Mouse (Mus musculus) CD4-positive helper T cell, adult 2 months (primary cell): Measurements from ENCODE around the gene Slc22a22.

Source experiments
- DNase-seq: peaks from one replicate; pipeline ENCODE4 v3.0.0-alpha.2; 2012; ENCODE audit warnings: low read depth, missing footprints, low spot score

Slc22a22 gene

GRCm38 (mm10) chr15:57477525-57477924 lies at the start of gene Slc22a22:
TSS of gene Slc22a22 (minus strand) at chr15:57477625.
- no peak for DNase-seq

GRCm38 (mm10) chr15:57523510-57524298 lies 46.3 kb upstream of the Slc22a22 start:
- no peak for DNase-seq

DNA sequence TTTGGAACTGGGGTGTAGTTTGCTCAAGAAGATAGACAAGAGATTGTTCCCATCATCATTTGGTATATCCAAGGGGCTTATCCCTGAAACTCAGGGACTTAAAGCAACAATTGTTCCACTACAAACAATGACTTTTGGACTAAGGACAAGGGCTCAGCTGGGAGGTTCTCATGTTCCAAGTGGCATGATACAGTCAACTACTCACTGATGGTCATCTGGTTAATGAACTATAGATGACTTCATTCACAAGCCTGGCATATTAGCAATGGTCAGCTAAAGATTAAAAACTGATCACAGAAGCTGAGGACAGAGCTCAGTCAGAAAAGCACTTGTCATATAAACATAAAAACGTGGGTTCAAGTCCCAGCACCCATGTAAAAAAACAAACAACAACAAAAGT lies 44.7 kb upstream of the Slc22a22 start:
- DNase-seq = no peak

DNA sequence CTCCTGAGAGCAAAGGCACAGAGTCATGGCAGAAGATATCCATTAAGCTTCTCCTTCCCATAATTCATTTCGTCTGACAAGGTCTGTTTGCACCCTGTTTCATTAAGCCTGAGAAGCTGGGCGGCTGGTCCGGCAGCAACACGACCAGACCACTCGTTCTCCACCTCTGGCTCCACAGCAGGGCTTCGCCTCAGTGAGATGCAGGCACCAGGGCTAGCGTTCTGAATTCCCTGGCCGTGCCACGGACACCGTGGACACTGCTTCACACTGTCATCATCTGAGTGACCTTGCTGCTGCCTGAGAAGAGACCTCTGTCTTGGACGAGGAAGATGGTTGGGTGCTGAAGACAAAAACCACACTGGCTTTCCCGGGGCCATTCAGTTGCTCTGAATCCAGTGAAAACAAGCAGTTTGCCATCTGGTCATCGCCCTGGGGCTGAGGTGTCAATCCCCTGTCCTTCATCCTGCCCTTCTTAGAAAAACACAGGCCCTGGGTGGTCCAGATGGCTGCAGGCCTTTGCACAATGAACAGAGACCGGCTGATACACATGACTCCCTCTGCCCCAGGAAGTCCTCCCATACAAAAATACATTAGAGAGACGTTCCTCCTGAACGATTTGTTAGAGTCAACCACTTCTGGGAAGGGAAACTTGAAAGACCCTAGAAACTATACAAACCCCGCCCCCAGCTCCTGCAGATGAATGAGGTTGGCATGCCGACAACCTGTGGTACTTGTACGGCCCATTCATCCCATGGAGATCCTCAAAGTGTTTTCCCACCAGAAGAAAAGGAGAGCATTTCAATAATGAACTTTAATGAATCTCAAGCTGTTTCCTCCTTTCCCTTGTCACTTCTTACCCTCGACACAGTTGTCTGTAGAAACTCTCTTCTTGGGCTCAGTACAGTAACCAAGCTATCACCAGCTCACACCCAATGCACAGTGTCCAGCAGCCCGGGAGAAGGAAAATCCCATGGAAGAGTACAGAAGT lies 32.1 kb upstream of the Slc22a22 start:
- DNase-seq = no peak

DNA sequence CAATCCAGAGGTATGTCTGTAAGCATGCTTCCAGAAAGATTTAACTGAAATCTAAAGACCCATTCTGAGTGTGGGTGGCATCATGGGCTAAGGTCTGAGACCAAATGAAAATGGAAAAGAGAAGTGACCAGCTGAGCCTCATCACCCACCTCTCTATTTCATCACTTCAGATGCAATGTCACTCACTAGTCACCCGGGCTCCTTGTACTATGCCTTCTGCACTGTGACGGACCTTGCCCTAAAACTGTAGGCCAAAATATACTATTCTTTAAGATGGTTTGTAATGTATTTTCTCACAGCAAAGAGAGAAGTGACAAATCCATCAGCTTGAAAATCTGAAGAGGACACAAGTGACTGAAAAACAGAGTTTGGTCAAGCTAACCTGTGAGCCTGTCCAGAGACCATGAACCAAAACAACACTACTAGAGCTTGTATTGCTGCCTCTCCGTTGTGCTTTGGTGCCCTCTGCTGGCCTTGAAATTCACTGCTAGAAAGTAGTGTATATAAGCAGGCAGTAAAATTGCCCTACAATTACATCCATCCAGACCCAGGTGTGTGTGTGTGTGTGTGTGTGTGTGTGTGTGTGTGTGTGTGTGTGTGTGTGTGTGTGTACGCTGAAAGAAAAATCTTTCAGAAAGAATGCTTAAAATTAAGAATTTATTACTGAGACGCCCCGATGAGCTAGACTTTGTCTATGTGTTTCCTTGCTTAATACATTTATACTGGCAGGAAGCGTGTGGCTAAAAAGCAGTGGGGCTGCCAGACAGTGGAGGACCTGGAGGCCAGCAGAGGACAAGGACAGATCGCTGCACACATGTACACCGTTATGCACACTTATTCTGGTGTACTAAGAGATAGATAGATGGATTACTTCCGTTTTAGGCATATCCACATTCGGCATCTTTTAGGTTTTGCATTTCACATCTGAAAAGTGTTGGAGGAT lies 31.1 kb upstream of the Slc22a22 start:
- peak; percentile 35 for DNase-seq

DNA sequence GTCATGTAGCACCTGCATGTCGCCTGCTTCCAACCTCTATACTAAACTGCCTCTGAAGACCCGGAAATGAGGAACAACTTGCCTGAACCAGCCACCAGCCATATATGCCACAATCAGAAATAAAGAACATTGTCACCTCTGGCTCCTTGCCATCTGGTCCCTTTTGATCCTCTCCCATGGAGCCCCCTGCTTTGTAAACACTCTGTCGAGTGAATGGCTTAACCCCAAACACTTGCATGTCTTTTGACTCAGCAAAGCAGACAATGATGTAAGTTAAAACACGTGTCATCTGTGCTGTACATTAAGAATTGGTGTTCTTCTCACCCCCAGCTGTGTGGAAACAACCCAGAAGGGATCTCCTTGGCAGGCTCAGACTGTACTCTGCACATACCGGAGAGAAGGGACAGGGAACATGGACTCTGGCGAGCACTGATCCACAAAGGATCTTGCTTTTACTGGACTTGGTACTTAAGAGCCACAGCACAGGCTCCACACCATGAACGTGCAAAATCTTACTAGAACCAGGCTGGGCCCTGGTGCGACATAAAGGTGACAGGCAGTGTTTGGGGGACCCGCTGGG lies 26.8 kb upstream of the Slc22a22 start:
- DNase-seq = no peak

DNA sequence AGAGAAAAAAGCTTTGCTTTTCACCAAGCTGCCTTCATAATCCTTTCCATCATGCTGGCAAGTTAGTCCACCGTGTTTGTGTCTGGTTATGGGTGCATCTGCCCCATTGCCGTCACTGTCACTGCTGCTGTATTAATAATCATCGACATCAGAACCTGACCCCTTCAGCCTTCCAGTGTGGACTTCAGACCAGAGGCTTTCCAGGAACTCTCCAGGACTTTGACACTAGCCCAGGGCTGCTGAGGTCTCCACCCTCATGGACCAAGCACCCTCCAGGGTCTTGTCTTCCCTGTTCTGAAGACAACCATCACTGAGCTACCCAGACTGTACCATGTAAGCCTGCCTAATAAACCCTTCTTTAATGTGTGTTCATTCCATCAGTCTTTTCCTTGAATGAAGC lies 26.2 kb upstream of the Slc22a22 start:
- no peak for DNase-seq

DNA sequence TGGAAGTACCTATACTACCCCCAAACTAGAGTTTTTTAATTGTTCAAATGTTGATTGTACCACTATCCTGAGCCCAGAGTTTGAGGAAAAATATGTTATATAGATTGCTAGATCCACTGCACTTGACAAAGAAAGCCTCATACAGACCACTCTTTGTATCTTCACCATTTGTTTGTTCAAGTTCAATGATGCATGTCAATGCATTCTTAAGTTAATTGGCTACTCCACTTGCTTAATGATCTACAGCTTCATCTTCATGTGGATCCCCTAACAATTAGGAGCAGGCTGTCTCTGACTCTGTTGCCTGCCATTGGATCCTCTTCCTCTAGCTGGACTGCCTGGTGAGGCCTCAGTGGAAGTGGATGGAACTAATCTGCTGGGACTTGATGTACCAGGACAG lies 24.1 kb upstream of the Slc22a22 start:
- DNase-seq = no peak

- no peak for DNase-seq
These were observed 18.7 kb upstream of the Slc22a22 start for GRCm38 (mm10) chr15:57496106-57496505.

- no peak for DNase-seq
These were observed 5.1 kb upstream of the Slc22a22 start for GRCm38 (mm10) chr15:57482509-57482908.

GRCm38 (mm10) chr15:57471648-57472047 lies 5.8 kb downstream of the Slc22a22 start:
- DNase-seq = no peak

DNA sequence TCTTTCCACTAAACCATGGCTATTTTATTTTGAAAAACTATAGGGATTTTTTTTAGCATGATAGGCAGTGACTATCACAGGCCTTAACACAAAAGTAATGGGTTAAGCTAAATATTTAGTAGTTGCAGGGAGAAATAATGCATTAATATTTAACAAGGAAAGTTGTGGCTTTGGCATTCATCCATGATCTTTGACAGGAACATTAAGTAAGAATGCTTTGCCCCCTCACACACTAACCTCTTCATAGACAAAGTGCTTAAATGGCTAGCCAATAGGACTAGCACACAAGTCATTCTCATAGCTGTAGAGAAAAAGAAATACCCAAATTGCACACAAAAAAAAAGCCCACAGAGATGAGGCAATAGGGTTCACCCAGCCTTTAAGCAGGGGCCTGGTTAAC lies 11.4 kb downstream of the Slc22a22 start:
- DNase-seq = no peak

- no peak for DNase-seq
These were observed 12.4 kb downstream of the Slc22a22 start for GRCm38 (mm10) chr15:57465061-57465460.

DNA sequence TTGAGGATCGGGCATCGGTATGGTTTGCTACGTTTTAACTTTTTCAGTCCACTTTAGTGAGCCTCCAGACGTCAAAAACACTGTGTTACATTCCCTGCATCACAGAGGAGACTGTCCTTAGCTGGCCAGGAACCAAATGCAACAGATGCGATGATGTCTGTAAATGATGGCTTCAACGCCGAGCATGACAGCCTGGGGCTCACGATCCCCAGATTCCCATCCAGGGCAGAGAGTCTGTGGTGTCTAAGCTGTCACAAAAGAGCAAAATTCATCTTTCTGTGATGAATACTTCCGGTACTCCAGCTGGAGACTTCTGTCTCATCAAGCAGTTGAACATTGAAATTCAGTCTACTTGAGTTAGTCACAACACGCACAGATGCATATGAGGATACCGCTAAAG lies 13.4 kb downstream of the Slc22a22 start:
- DNase-seq = no peak

- DNase-seq = no peak
These were observed 16.1 kb downstream of the Slc22a22 start for GRCm38 (mm10) chr15:57461284-57461683.

GRCm38 (mm10) chr15:57457374-57457773 lies 20.1 kb downstream of the Slc22a22 start:
- DNase-seq = no peak

GRCm38 (mm10) chr15:57434710-57435404 lies 42.6 kb downstream of the Slc22a22 start:
- DNase-seq = no peak

DNA sequence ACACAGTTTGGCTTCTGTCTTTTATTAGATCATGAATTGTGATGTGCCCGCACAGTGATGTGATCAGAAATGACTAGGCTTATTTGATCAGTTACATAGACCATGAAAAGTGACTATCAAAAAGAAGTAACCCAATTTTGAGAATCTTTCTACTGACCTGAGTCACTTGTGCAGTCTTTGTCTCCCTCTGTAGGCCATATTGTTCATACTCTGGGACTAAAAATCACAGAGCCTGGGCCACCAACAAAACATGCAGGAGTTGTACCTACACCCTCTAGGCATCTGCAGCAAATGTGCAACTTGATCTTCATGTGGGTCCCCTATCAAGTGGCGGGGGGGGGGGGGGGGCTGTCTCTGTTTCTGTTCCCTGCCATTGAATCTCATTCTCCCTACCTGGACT lies 68.9 kb downstream of the Slc22a22 start:
- DNase-seq = no peak

GRCm38 (mm10) chr15:57398439-57399148 lies 78.8 kb downstream of the Slc22a22 start:
- DNase-seq = no peak

- DNase-seq = no peak
These were observed 83.4 kb downstream of the Slc22a22 start for GRCm38 (mm10) chr15:57394053-57394452.
